Mouse (Mus musculus): ENCODE measurements around the gene E2f6. TPM values are rescaled to one million over a fixed set of nuclear protein-coding genes. Genes with fewer than 3 reads are reported as not detected.

The E2f6 gene
- polyA plus RNA-seq, 1 experiment = 12.5 TPM

DNA sequence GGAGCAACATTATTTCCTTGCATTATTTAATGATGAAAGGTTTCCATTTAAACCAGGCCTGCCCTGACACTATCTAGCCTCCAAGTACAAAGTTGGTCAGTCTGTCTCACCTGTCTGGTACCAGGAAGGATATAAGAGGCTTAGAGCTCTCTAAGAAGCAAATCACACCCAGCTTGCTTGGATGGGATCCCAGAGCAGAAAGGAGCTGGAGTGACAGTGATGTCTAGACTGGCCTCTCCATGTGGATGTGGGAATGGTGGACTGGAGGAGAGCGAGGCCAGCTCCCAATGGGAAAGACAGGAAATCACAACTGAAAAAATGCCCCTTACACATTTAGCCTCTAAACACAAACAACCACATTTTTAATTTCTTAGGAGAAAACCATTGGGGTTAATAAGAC, 12.9 kb downstream of the E2f6 start:
- TF ChIP-seq GATA1 (IDR thresholded peaks at IDR 0.05; ENCODE audit: low read length) = no peak

- TF ChIP-seq GATA1 (IDR thresholded peaks at IDR 0.05; ENCODE audit: low read length) = no peak
Observed at GRCm38 (mm10) chr12:16828505-16828904, 17.7 kb downstream of the E2f6 start.

- no peak for TF ChIP-seq GATA1 (IDR thresholded peaks at IDR 0.05; ENCODE audit: low read length)
Observed at GRCm38 (mm10) chr12:16829785-16830184, 19.0 kb downstream of the E2f6 start.

DNA sequence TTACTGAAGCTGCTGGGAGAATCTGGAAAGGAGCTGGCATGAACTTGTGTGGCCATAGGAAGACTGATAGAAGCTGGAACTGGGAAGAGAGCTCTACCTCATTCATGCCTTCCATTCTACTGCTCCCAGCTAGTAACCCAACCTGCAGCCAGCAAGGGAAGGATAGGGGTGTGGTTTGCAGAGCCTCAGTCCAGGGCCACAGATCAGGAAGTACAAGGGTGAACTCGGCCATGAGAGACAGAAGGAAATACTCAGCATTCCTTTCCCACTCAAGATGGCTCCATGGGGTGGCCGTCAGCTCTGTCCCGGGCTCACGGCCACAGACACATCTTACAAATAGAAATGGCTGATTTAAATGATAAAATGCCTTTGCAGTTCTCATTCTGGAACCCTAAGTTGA, 20.3 kb downstream of the E2f6 start:
- no peak for TF ChIP-seq GATA1 (IDR thresholded peaks at IDR 0.05; ENCODE audit: low read length)

DNA sequence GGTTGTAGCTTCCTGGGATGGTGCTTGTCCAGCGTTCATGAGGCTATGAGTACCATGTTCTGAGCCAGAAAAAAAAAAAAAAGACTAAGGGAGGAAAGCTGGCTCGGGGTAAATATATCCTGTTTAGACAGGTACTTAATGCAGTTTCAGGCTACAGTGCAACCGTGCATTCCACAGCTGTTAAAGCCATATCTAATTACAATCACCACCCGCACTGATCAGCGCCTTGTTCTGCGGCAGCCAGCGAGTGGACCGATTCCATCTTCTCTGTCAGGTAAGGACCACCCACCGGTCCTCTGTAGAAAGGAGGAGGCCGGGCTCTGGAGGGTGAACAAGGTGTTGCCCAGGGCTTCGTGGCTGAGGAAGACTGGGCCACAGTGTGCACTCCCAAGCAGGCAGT, 23.9 kb downstream of the E2f6 start:
- no peak for TF ChIP-seq GATA1 (IDR thresholded peaks at IDR 0.05; ENCODE audit: low read length)

DNA sequence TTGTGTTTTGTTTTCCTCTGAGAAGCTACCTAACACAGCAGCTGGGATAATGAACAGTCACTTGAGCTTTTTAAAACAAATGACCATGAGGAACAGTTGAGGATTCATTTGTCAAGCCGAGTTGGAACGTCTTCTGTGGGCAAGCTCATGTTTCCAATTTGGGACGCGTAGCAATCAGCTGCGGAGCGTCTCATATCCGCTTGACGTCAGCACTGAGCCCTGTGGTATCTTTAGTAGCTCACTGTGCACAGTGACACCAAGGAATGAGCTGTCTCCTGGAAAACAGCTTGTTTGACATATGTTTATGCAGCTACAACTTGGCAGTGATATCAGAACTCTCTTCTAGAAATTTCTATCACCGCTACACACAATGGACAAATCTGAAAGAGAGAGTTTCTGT, 25.4 kb downstream of the E2f6 start:
- no peak for TF ChIP-seq GATA1 (IDR thresholded peaks at IDR 0.05; ENCODE audit: low read length)

DNA sequence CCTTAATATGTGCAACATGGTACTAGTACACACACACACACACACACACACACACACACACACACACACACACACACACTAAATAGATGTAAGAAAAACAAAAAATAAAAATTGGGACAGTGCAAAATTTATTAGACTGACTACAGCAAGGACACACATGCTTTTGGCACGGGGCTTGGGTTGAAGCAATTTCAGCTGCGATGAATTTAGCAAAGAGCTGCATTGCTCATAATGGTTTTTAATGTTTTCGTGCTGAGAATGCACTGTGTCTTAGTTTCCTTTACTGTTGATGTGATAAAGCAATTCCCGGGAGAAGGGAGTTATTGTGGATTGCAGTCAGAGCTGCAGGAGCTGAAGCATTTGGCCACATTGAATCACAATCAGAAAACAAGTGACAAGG, 27.0 kb downstream of the E2f6 start:
- no peak for TF ChIP-seq GATA1 (IDR thresholded peaks at IDR 0.05; ENCODE audit: low read length)

DNA sequence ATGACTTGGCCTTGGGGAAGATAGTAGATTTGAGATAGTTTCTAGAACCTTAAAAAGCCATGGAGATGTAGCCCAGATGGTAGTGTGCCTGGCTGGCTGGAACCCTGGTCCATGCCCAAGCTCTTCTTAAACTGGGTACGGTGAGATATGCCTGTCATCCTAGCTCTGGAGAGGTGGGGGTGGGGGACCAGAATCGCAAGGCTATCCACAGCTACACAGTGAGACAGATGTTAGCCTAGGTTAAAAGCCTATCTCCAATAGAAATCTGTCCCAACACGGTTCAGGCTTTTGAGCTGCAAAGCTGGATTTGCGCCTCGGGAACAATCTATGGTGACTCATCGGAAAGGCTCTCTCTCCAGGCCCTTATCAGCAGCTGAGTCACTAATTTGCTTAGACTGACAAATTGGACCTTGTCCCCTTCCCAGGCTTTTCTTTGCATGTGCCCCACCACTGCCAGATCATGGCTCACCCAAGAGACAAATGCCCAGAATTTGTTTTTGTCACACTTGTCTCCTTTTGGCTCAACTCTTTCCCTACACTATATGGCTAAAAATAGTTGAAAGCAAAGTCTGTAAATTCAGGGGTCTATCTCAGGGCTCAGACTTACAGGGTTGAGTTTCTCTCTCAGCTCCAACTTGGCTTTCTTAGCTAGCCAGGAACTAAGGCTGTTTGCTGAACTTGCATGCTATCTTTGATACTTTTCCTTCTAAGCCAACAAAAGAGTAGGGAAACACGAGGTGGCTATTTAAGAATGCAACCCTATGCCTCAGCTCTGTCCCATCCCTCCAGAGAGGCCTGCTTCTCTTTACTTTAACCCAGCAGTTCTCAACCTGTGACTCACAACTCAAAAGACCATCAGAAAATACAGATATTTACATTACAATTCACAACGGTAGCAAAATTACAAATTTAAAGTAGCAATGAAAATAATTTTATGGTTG, 30.3 kb downstream of the E2f6 start:
- TF ChIP-seq GATA1 (IDR thresholded peaks at IDR 0.05; ENCODE audit: low read length) = no peak

DNA sequence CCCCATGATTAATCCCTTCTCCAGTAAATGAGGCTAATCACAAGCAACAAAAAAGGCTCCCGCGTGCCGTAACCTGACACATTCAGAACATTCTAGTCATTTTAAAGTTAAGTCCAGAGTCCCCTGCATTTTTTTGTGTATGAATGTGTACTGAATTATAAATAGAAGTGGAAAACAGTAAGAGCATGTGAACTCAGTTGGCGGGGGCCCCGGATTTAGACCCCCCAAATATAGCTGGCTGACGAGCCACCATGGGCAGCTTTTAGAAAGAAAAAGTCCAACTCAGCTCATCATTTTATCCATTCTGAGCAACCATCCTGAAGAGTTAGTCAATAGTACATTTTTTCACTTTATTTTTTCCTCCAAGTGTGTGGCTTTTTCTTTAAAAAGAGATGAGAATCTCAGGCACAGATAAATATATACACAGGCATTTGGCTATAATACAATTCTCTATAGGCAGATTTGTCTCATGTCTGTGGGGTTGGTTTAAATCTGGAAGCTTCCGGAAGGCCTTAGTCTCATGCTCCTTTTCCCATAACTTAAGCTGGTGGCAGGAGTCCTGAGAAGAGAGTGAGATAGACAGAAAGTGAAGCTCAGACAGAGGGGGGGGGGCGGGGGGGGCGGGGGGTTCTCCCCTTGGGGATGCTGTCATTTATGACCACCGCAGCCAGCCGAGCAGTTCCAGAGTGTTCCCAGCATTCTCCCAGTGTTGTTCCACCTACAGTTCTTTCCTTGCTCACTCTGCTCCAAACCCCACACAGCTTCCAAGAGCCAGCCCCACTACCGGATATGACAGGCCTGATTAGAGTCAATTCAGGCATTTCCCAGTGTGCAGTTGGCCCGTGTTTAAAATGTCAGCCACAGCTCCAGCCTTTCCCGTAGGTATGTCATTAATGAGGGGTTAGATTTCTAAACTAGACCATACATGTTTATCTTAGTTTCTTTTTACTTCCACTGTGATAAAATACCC, 34.1 kb downstream of the E2f6 start:
- no peak for TF ChIP-seq GATA1 (IDR thresholded peaks at IDR 0.05; ENCODE audit: low read length)

- TF ChIP-seq GATA1 (IDR thresholded peaks at IDR 0.05; ENCODE audit: low read length) = no peak
Observed at GRCm38 (mm10) chr12:16847204-16847792, 36.5 kb downstream of the E2f6 start.

GRCm38 (mm10) chr12:16848501-16848900, 37.7 kb downstream of the E2f6 start:
- TF ChIP-seq GATA1 (IDR thresholded peaks at IDR 0.05; ENCODE audit: low read length) = no peak

DNA sequence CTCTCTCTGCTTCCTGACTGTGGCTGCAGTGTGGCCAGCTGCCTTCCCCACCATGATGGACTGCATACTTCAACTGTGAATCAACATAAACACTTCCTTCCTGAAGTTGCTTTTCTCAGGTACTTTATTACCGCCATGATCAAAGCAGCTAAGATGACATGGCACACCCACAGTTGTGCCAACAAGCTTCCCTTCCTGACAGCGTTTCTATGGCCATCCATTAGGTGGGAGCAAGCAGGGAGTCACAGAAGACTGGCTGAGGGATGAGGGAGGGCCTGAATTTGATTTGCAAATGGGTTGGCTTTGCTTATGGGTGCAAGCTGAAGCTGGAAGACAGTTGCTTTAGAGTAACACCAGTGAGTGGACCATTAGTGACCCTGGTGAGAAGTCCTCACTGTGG, 39.1 kb downstream of the E2f6 start:
- TF ChIP-seq GATA1 (IDR thresholded peaks at IDR 0.05; ENCODE audit: low read length) = no peak

- TF ChIP-seq GATA1 (IDR thresholded peaks at IDR 0.05; ENCODE audit: low read length) = no peak
Observed at GRCm38 (mm10) chr12:16850431-16851375, 39.9 kb downstream of the E2f6 start.

DNA sequence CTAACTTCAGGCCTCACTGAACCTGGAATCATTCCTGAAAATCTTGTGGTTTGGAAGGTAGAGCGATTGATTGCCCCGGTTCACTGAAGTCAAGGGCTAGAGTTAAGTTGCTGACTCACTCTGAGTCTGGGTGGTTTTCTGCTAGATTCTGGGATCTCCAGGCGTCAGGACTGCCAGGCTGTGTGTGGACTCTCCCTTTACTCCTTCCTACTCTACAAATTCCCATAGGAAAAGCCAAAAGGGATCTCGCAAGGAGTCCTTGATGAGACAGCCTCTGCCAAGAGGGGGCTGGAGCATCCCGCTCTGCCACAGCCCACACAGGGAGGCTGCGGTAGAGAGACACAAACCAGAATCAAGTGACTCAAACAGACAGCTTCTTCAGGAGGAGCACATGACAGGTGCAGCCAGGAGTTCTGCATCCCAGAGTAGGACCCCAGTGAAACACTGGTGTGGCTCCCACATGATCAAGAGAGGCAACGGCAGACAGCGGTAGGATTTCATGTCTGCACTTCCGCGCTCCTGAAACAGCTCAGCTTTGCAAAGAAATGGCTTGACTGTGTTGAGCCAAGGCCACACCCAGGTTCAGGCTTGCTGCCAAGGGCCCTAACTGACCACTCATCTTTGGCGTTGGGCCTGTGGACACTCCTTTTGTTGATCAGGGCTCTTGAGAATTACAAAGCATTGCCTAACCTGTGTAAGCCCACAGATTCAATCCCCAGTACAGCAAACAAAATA, 42.8 kb downstream of the E2f6 start:
- no peak for TF ChIP-seq GATA1 (IDR thresholded peaks at IDR 0.05; ENCODE audit: low read length)
